Mouse (Mus musculus) erythroblast, embryonic 14.5 days (primary cell): ENCODE results near the gene Gm49325.

Experiments
- GATA1 ChIP-seq: IDR thresholded peaks from 2 replicates; pipeline ENCODE4 v1.6.1; 2012; ENCODE audit warnings: low read length, inconsistent platforms, mixed read lengths
- TAL1 ChIP-seq: IDR thresholded peaks from 3 replicates; pipeline ENCODE4 v1.6.1; 2012; ENCODE audit warnings: low read length, inconsistent platforms, mixed read lengths

DNA sequence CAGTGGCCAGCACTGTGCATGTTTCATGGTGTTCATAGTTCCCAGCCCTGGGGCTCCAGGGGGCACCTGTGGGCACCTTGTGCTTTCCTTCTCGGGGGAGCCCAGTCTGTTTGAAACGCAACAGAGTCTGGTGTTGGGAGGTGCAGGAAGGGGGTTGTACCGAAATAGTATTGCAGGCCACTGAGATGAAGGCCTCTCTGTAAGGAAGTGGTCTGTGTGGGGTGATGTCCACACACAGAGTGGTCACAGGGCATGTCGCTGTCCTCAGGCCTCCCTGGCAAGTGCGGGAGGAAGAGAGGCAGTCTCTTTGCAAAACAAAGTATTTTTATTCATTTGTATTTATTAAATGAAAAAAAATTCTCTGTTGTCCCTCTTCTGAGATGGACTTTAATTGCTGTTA, 39.6 kb downstream of the Gm49325 start:
- TF ChIP-seq TAL1 = no peak
- TF ChIP-seq GATA1 = no peak
